Mouse (Mus musculus) thymus, postnatal 10 days (tissue): ENCODE data around the gene Repin1.
A peak's percentile ranks its signal among the peaks of the same experiment; 100 is the strongest.

Experiments used
- DNase-seq, 2 experiments: peaks; one replicate each; pipeline ENCODE4 v3.0.0; 2021; ENCODE audit warnings: low spot score in 2 of 2

Repin1 gene

GRCm38 (mm10) chr6:48626464-48626863 lies 32.8 kb downstream of the Repin1 start, which contains the start of gene AI854703:
TSS of gene AI854703 (plus strand) at chr6:48626764.
- DNase-seq = no peak

- DNase-seq = peak in 1 of 2 experiments; percentile 39
These were observed 33.3 kb downstream of the Repin1 start for GRCm38 (mm10) chr6:48626984-48627383.

GRCm38 (mm10) chr6:48627511-48627924 lies 33.8 kb downstream of the Repin1 start:
- DNase-seq = no peak

- DNase-seq = no peak
These were observed 34.7 kb downstream of the Repin1 start for GRCm38 (mm10) chr6:48628377-48628776.

- DNase-seq = peak in 1 of 2 experiments; percentile 41
These were observed 35.4 kb downstream of the Repin1 start for GRCm38 (mm10) chr6:48628808-48629660.

- DNase-seq = no peak
These were observed 36.0 kb downstream of the Repin1 start for GRCm38 (mm10) chr6:48629661-48630034.

- DNase-seq = no peak
These were observed 37.1 kb downstream of the Repin1 start for GRCm38 (mm10) chr6:48630831-48631230.

- DNase-seq = no peak
These were observed 41.4 kb downstream of the Repin1 start for GRCm38 (mm10) chr6:48635105-48635504.

GRCm38 (mm10) chr6:48636515-48636914 lies 42.8 kb downstream of the Repin1 start:
- DNase-seq = no peak

GRCm38 (mm10) chr6:48637811-48638500 lies 44.3 kb downstream of the Repin1 start:
- no peak for DNase-seq

- no peak for DNase-seq
These were observed 44.9 kb downstream of the Repin1 start for GRCm38 (mm10) chr6:48638553-48638952.

GRCm38 (mm10) chr6:48641391-48641790 lies 47.7 kb downstream of the Repin1 start:
- no peak for DNase-seq

- peak in 1 of 2 experiments; percentile 60 for DNase-seq
These were observed 49.1 kb downstream of the Repin1 start for GRCm38 (mm10) chr6:48642764-48643292.

GRCm38 (mm10) chr6:48645660-48646308 lies 52.1 kb downstream of the Repin1 start:
- peak; percentile 56 to 81 for DNase-seq

GRCm38 (mm10) chr6:48646309-48646690 lies 52.6 kb downstream of the Repin1 start:
- no peak for DNase-seq

- DNase-seq = peak; percentile 84 to 85
These were observed 53.3 kb downstream of the Repin1 start, which contains the start of gene Gimap8 for GRCm38 (mm10) chr6:48646995-48647394. TSS of gene Gimap8 (plus strand) at chr6:48647234.

GRCm38 (mm10) chr6:48647611-48648010 lies 53.9 kb downstream of the Repin1 start:
- no peak for DNase-seq
